Mouse (Mus musculus): ENCODE measurements around the gene Rmnd5a. TPM values are rescaled to one million over a fixed set of nuclear protein-coding genes. Genes with fewer than 3 reads are reported as not detected.

The Rmnd5a gene
- total RNA-seq, 1 experiment, result 52.3 TPM

DNA sequence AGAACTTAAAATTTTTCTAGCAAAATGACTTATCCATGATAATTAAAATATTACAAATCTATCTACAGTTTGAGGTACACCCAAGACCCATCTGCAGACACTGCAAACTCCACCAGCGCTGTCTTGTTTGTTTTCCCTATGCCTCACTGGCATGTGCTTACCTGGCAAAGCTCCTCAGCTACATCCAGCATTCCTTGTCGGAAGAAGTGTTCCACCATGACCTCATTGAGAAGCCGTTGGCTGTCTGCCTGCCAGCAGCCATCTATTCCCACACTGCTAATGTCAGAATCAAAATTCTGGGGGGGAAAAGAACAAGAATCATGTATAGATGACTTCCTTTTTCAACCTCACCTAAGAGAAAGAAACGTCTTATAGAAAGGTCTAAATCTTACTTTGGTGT lies 25.8 kb downstream of the Rmnd5a start:
- TF ChIP-seq ZC3H11A (IDR thresholded peaks at IDR 0.05; ENCODE audit: borderline replicate concordance, low read depth, low read length) (no peak), HCFC1 (IDR thresholded peaks at IDR 0.05; ENCODE audit: borderline replicate concordance, insufficient read depth, low read length) (no peak), ZNF384 (IDR thresholded peaks at IDR 0.05; ENCODE audit: low read depth, low read length) (no peak), MAFK (IDR thresholded peaks at IDR 0.05; ENCODE audit: insufficient read depth, low read depth, low read length) (no peak), CHD2 (IDR thresholded peaks at IDR 0.05; ENCODE audit: low read depth, low read length) (no peak)
- H3K4me3 ChIP-seq (ENCODE audit: insufficient read depth in 1 of 2, low read depth in 1 of 2, low read length in 2 of 2, poor library complexity in 1 of 2, severe bottlenecking in 1 of 2), result no peak overlapping the region
- in situ Hi-C loops (cut with MboI; ENCODE audit: low sequenced_read_pairs in 2 of 2, unreplicated experiment in 2 of 2), result no loop called here
- no peaks in the 10 kb centered on the region for H3K9me3 ChIP-seq (ENCODE audit: control insufficient read depth, insufficient read depth, low read depth, low read length)
- no peak overlapping the region for H3K9ac ChIP-seq (ENCODE audit: insufficient read depth, low read depth, low read length, poor library complexity, severe bottlenecking)
- no peaks in the 10 kb centered on the region for H3K36me3 ChIP-seq (ENCODE audit: control insufficient read depth, insufficient read depth, low read length, poor library complexity, severe bottlenecking)
- no peak for DNase-seq (ENCODE audit: low read depth, low spot score)
- H3K4me1 ChIP-seq (ENCODE audit: control insufficient read depth in 2 of 2, insufficient read depth in 2 of 2, low read length in 2 of 2, poor library complexity in 1 of 2), result no peaks in the 10 kb centered on the region
- H3K27ac ChIP-seq (ENCODE audit: insufficient read depth, low read depth, low read length, poor library complexity, severe bottlenecking), result no peak overlapping the region

DNA sequence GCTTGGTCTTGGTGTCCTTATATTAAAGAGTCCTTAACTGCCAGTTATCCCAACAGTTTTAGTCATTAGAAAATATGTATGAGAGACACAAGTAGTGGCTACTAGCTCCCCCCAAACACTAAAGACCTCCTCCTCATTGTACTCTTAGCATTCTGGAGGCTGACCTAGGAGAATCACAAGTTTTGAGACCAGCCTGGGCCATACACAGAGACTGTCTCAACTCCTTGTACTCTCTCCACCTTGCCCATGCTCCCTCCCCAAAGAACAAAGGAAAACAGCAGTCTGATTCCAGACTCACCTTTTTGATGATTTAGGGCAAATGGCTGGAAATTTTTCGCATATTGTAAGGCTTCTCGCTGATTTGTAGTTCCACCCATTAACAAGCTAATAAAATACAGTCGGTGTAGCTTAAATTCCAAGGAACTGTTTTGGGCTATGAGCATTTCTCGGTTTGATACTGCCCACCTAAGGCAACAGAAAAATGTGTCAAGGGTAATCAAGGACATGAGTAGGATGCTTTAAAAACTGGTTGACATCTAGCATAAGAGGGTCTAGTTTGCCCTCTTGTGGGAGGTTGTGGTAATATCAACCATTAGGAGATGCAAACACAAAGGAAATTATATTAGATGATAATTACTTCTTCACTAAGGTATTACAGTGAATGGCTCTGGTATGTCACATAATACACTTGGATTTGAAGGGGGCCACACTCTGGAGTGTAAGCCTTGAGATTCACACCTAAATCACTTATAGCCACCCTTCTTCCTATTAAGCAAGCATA lies 41.4 kb downstream of the Rmnd5a start:
- 0 out of 4 replicates have a peak, but pooled peaks cover 0 to 1% of the 10 kb centered on the region in 2 experiments for H3K4me1 ChIP-seq (ENCODE audit: control insufficient read depth in 2 of 2, insufficient read depth in 2 of 2, low read length in 2 of 2, poor library complexity in 1 of 2)
- H3K9ac ChIP-seq (ENCODE audit: insufficient read depth, low read depth, low read length, poor library complexity, severe bottlenecking), result no peak overlapping the region
- in situ Hi-C loops (cut with MboI; ENCODE audit: low sequenced_read_pairs in 2 of 2, unreplicated experiment in 2 of 2), result loop anchor here in 1 of 2 experiments (10.0 kb wide), 1 partner anchor 244 kb away; no protein-coding TSS in a partner anchor
- H3K9me3 ChIP-seq (ENCODE audit: control insufficient read depth, insufficient read depth, low read depth, low read length), result no peaks in the 10 kb centered on the region
- DNase-seq (ENCODE audit: low read depth, low spot score), result peak; percentile 24
- TF ChIP-seq ZC3H11A (IDR thresholded peaks at IDR 0.05; ENCODE audit: borderline replicate concordance, low read depth, low read length) (peak; percentile 16; the same call in 1 of the 2 replicates), MAFK (IDR thresholded peaks at IDR 0.05; ENCODE audit: insufficient read depth, low read depth, low read length) (no peak)
- H3K36me3 ChIP-seq (ENCODE audit: control insufficient read depth, insufficient read depth, low read length, poor library complexity, severe bottlenecking), result no peaks in the 10 kb centered on the region; the same call in 1 of the 2 replicates
- no peak overlapping the region for H3K27ac ChIP-seq (ENCODE audit: insufficient read depth, low read depth, low read length, poor library complexity, severe bottlenecking)
- no peak overlapping the region for H3K4me3 ChIP-seq (ENCODE audit: insufficient read depth in 1 of 2, low read depth in 1 of 2, low read length in 2 of 2, poor library complexity in 1 of 2, severe bottlenecking in 1 of 2)

DNA sequence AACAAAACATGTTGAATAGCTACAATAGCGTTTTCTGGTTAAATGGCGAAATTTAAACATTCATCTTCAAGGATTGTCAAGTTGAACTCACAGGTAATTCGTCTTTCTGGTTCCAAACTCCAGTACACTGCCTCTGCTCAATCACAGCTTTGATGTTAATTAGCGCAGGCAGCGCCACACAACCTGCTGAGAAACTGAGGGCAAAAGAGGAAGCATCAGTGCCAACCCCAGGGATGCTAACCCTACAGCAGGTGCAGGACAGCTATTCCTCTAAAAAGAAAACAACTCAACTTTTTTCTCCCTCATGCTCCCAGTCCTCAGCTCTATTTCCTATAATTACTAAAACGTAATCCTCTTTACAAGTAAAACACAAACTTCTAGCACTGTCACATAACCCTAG lies 43.7 kb downstream of the Rmnd5a start:
- H3K4me1 ChIP-seq (ENCODE audit: control insufficient read depth in 2 of 2, insufficient read depth in 2 of 2, low read length in 2 of 2, poor library complexity in 1 of 2), result 0 out of 4 replicates have a peak, but pooled peaks cover 0 to 1% of the 10 kb centered on the region in 2 experiments
- in situ Hi-C loops (cut with MboI; ENCODE audit: low sequenced_read_pairs in 2 of 2, unreplicated experiment in 2 of 2), result loop anchor here in 1 of 2 experiments (10.0 kb wide), 1 partner anchor 242 kb away; no protein-coding TSS in a partner anchor
- no peaks in the 10 kb centered on the region; the same call in 1 of the 2 replicates for H3K36me3 ChIP-seq (ENCODE audit: control insufficient read depth, insufficient read depth, low read length, poor library complexity, severe bottlenecking)
- no peak for DNase-seq (ENCODE audit: low read depth, low spot score)
- H3K4me3 ChIP-seq (ENCODE audit: insufficient read depth in 1 of 2, low read depth in 1 of 2, low read length in 2 of 2, poor library complexity in 1 of 2, severe bottlenecking in 1 of 2), result no peak overlapping the region
- no peak overlapping the region for H3K27ac ChIP-seq (ENCODE audit: insufficient read depth, low read depth, low read length, poor library complexity, severe bottlenecking)
- no peak for TF ChIP-seq HCFC1 (IDR thresholded peaks at IDR 0.05; ENCODE audit: borderline replicate concordance, insufficient read depth, low read length)
- TF ChIP-seq ZNF384 (IDR thresholded peaks at IDR 0.05; ENCODE audit: low read depth, low read length), result no peak
- no peak for TF ChIP-seq MAFK (IDR thresholded peaks at IDR 0.05; ENCODE audit: insufficient read depth, low read depth, low read length)
- no peak for TF ChIP-seq CHD2 (IDR thresholded peaks at IDR 0.05; ENCODE audit: low read depth, low read length)
- no peak for TF ChIP-seq ZC3H11A (IDR thresholded peaks at IDR 0.05; ENCODE audit: borderline replicate concordance, low read depth, low read length)
- no peak overlapping the region for H3K9ac ChIP-seq (ENCODE audit: insufficient read depth, low read depth, low read length, poor library complexity, severe bottlenecking)
- no peaks in the 10 kb centered on the region for H3K9me3 ChIP-seq (ENCODE audit: control insufficient read depth, insufficient read depth, low read depth, low read length)

DNA sequence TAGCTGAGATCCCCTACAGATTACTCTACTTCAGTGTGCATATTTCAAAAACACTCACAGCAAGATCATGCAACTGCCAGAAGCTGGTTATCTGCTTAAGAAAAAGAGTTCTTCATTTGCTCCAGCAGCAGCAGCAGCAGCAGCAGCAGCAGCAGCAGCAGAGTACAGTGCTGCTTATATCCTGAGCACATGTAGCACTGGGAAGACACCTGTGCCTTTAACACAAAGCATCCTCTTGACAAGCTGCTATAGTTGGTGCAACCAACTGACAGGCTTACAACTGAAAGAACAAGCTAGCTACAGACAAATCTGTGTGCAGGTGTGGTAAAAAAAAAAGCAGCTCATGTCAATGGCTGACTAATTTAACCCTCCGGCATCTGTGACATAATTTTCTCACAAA lies 44.4 kb downstream of the Rmnd5a start:
- H3K27ac ChIP-seq (ENCODE audit: insufficient read depth, low read depth, low read length, poor library complexity, severe bottlenecking), result no peak overlapping the region
- in situ Hi-C loops (cut with MboI; ENCODE audit: low sequenced_read_pairs in 2 of 2, unreplicated experiment in 2 of 2), result loop anchor here in 1 of 2 experiments (10.0 kb wide), 1 partner anchor 241 kb away; no protein-coding TSS in a partner anchor
- 0 out of 4 replicates have a peak, but pooled peaks cover 0 to 1% of the 10 kb centered on the region in 2 experiments for H3K4me1 ChIP-seq (ENCODE audit: control insufficient read depth in 2 of 2, insufficient read depth in 2 of 2, low read length in 2 of 2, poor library complexity in 1 of 2)
- H3K4me3 ChIP-seq (ENCODE audit: insufficient read depth in 1 of 2, low read depth in 1 of 2, low read length in 2 of 2, poor library complexity in 1 of 2, severe bottlenecking in 1 of 2), result no peak overlapping the region
- TF ChIP-seq ZC3H11A (IDR thresholded peaks at IDR 0.05; ENCODE audit: borderline replicate concordance, low read depth, low read length) (no peak), CHD2 (IDR thresholded peaks at IDR 0.05; ENCODE audit: low read depth, low read length) (no peak), HCFC1 (IDR thresholded peaks at IDR 0.05; ENCODE audit: borderline replicate concordance, insufficient read depth, low read length) (no peak), MAFK (IDR thresholded peaks at IDR 0.05; ENCODE audit: insufficient read depth, low read depth, low read length) (no peak), ZNF384 (IDR thresholded peaks at IDR 0.05; ENCODE audit: low read depth, low read length) (no peak)
- DNase-seq (ENCODE audit: low read depth, low spot score), result no peak
- H3K36me3 ChIP-seq (ENCODE audit: control insufficient read depth, insufficient read depth, low read length, poor library complexity, severe bottlenecking), result no peaks in the 10 kb centered on the region; the same call in 1 of the 2 replicates
- H3K9ac ChIP-seq (ENCODE audit: insufficient read depth, low read depth, low read length, poor library complexity, severe bottlenecking), result no peak overlapping the region
- no peaks in the 10 kb centered on the region for H3K9me3 ChIP-seq (ENCODE audit: control insufficient read depth, insufficient read depth, low read depth, low read length)
